Mouse (Mus musculus): ENCODE data around the gene A930009A15Rik. TPM values are rescaled to one million over a fixed set of nuclear protein-coding genes. Genes with fewer than 3 reads are reported as not detected.

A930009A15Rik gene
- polyA plus RNA-seq, 1 experiment from 2014 or later = not detected

DNA sequence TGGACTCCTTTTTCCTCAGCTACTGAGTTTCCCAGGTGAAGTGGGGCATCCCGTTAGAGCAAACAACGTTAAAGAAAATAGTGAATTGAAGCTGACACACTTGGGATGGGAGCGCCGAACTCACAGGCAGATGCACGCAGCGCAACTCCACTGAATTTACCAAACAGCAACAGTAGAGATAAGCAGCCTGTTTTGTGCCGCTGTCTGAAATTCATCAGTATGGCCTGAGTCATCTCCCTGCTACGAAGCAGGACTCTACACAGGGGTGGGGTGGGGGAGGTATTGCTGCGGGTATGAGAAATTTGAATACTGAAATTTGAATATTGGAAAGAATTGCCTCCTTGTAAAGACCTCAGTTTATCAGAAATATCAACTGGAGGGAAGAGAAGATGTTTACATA lies 12.2 kb downstream of the A930009A15Rik start:
- Histone ChIP-seq H3K4me1 (ENCODE audit: insufficient read depth) (no peaks in the 10 kb centered on the region), H3K9me3 (ENCODE audit: low read depth, low read length) (no peaks in the 10 kb centered on the region), H3K27me3 (ENCODE audit: insufficient read depth, low read length) (peaks cover 36% of the 10 kb centered on the region), H3K9ac (no peak overlapping the region), H3K4me2 (no peak overlapping the region), H3K27ac (ENCODE audit: low read depth) (no peak overlapping the region), H3K4me3 (ENCODE audit: low read depth, low read length) (no peak overlapping the region), H3K36me3 (ENCODE audit: insufficient read depth) (no peaks in the 10 kb centered on the region)
- ATAC-seq (ENCODE audit: insufficient read depth) (no peak), DNase-seq (no peak)
- 62% methylated on average over 9 of the region's 9 CpGs for WGBS
- no peak for TF ChIP-seq CTCF (IDR thresholded peaks at IDR 0.05; ENCODE audit: low read depth)

GRCm38 (mm10) chr10:115583071-115583470 lies 13.3 kb downstream of the A930009A15Rik start:
- 80% methylated on average over 3 of the region's 3 CpGs for WGBS
- Histone ChIP-seq H3K4me2 (no peak overlapping the region), H3K36me3 (ENCODE audit: insufficient read depth) (no peaks in the 10 kb centered on the region), H3K4me1 (ENCODE audit: insufficient read depth) (0 out of 2 replicates have a peak, but pooled peaks cover 5% of the 10 kb centered on the region), H3K27ac (ENCODE audit: low read depth) (no peak overlapping the region), H3K9me3 (ENCODE audit: low read depth, low read length) (no peaks in the 10 kb centered on the region), H3K9ac (no peak overlapping the region), H3K27me3 (ENCODE audit: insufficient read depth, low read length) (peaks cover 47% of the 10 kb centered on the region), H3K4me3 (ENCODE audit: low read depth, low read length) (no peak overlapping the region)
- ATAC-seq (ENCODE audit: insufficient read depth) (no peak), DNase-seq (no peak)
- TF ChIP-seq CTCF (IDR thresholded peaks at IDR 0.05; ENCODE audit: low read depth) = no peak

DNA sequence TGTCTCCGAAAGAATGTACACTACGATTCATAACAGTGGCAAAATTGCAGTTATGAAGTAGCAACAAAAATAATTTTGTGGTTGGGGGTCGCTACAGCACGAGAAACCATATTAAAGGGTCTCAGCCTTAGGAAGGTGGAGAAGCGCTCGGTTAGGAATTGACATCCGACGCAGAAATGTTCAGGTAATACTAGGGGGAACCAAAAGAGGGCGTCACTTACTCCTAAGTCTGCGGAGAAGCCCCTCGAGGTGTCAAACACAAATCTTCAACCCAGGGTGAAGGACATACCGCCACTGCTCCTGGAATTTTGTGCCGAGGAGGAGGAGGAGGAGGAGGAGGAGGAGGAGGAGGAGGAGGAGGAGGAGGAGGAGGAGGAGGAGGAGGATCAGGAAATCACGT lies 14.9 kb downstream of the A930009A15Rik start:
- H3K4me2 ChIP-seq = peak overlapping the region; percentile 96; the same call in 1 of the 2 replicates
- WGBS = 20% methylated on average over 13 of the region's 14 CpGs
- no peak overlapping the region for H3K4me3 ChIP-seq (ENCODE audit: low read depth, low read length)
- H3K9ac ChIP-seq = no peak overlapping the region
- no peak overlapping the region for H3K27ac ChIP-seq (ENCODE audit: low read depth)
- H3K9me3 ChIP-seq (ENCODE audit: low read depth, low read length) = no peaks in the 10 kb centered on the region
- 0 out of 2 replicates have a peak, but pooled peaks cover 5% of the 10 kb centered on the region for H3K4me1 ChIP-seq (ENCODE audit: insufficient read depth)
- no peaks in the 10 kb centered on the region for H3K36me3 ChIP-seq (ENCODE audit: insufficient read depth)
- DNase-seq (no peak), ATAC-seq (ENCODE audit: insufficient read depth) (no peak)
- TF ChIP-seq CTCF (IDR thresholded peaks at IDR 0.05; ENCODE audit: low read depth) = peak; percentile 12; the same call in 1 of the 2 replicates
- H3K27me3 ChIP-seq (ENCODE audit: insufficient read depth, low read length) = peaks cover 52% of the 10 kb centered on the region

DNA sequence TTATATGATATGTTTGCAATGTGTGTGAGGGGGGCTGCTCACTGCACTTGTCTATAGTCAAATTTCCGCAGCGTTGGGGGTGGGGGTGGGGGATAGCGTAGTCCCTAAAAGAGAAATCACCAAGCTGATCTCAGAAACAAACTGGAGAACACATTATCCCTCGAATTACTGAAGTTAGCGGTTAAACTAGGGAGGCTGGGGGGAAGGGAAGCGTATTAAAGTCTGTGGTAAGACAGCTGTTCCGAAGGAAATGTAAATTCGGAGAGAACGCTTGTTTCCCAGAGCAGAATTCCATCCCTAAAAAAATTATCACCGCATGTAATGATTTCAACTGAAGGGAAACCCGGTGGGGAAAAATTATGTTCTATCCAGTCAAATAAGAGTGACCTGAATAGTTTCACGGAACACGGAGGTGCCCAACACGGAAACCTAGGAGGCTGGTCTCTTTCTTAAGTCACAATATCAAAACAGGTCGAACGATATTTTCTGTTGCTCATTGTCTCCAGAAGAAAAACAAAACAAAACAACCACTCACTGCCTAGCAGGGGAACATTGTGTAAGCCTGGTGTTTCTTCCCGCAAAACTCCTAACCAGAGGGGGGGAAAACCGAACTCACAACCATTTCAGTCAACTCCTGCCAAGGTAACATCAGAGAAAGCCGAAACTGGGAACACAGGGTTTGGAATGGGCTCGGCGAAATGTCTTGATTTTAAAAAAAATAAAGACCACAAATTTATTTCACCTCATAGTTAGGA lies 15.9 kb downstream of the A930009A15Rik start:
- no peak for TF ChIP-seq CTCF (IDR thresholded peaks at IDR 0.05; ENCODE audit: low read depth)
- ATAC-seq (ENCODE audit: insufficient read depth) = no peak
- H3K9me3 ChIP-seq (ENCODE audit: low read depth, low read length) = no peaks in the 10 kb centered on the region
- peaks cover 49% of the 10 kb centered on the region for H3K27me3 ChIP-seq (ENCODE audit: insufficient read depth, low read length)
- WGBS = under 1% methylated on average over 21 of the region's 21 CpGs
- H3K4me1 ChIP-seq (ENCODE audit: insufficient read depth) = 0 out of 2 replicates have a peak, but pooled peaks cover 5% of the 10 kb centered on the region
- H3K4me2 ChIP-seq = peak overlapping the region; percentile 96
- no peak overlapping the region for H3K27ac ChIP-seq (ENCODE audit: low read depth)
- peak; percentile 21 for DNase-seq
- H3K36me3 ChIP-seq (ENCODE audit: insufficient read depth) = no peaks in the 10 kb centered on the region
- H3K4me3 ChIP-seq (ENCODE audit: low read depth, low read length) = peak overlapping the region; percentile 50
- H3K9ac ChIP-seq = no peak overlapping the region

DNA sequence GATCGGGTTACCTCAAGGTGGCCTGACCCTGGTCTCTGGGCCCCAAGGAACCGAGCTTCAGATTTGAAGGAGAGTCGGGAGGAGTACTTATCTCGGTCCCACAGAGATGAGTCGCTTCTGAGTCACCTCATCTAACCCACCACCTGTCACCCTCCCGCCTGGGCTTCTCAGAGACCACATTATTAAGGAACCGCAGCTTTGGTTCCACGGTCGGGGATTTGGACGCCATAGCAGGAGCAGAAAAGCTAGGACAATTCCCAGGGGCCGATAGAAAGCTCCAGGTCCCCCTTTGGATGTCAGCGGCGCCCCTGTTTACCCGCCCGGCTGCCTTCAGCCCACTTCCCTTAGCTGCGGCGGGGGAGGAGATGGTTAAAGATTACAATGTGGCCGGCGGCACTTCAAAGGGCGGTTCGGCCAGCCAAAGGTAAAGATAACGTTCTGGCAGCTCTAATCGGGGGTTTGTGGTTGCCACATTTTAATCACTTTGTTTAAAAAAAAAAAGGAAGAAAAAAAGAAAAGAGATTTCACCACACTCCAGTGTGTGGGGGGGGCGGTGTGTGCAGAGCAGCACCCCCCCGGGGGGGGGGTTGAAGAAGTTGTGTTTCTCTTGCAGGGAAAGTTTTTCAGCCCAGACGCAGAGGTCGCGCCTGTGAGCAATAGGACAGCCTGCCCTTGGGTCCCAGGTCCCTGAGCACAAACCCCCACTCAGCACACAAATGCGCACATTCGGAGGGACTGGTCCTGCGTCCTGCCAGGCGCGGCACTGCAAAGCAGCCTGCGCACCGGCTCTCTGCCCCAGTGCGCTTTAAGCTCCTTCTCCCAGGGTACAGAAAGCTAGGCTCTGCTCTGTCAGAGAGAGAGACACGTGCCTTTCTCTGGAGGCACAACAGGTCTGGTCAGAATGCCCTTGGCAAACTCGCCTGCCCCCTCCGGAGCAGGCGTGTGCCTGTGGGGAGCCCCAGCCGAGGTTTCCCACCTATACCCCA lies 16.8 kb downstream of the A930009A15Rik start:
- Histone ChIP-seq H3K4me1 (ENCODE audit: insufficient read depth) (0 out of 2 replicates have a peak, but pooled peaks cover 5% of the 10 kb centered on the region), H3K36me3 (ENCODE audit: insufficient read depth) (no peaks in the 10 kb centered on the region), H3K9me3 (ENCODE audit: low read depth, low read length) (no peaks in the 10 kb centered on the region), H3K27ac (ENCODE audit: low read depth) (no peak overlapping the region), H3K27me3 (ENCODE audit: insufficient read depth, low read length) (peaks cover 48% of the 10 kb centered on the region), H3K4me3 (ENCODE audit: low read depth, low read length) (peak overlapping the region; percentile 50), H3K9ac (peak overlapping the region; percentile 29; the same call in 1 of the 2 replicates), H3K4me2 (peak overlapping the region; percentile 96)
- no peak for TF ChIP-seq CTCF (IDR thresholded peaks at IDR 0.05; ENCODE audit: low read depth)
- ATAC-seq (ENCODE audit: insufficient read depth) = peak; percentile 84
- peak; percentile 60 for DNase-seq
- WGBS = under 1% methylated on average over 41 of the region's 41 CpGs

GRCm38 (mm10) chr10:115587301-115587969 lies 17.6 kb downstream of the A930009A15Rik start, which contains the start of gene Lgr5:
Gene Lgr5, minus strand, starts transcription at chr10:115587780.
- peak within 1 kb of the TSS; percentile 96 for H3K4me2 ChIP-seq
- no peak within 1 kb of the TSS for H3K27ac ChIP-seq (ENCODE audit: low read depth)
- H3K9me3 ChIP-seq (ENCODE audit: low read depth, low read length) = no peaks in the 10 kb centered on the region
- H3K36me3 ChIP-seq (ENCODE audit: insufficient read depth) = no peaks in the 10 kb centered on the region
- peak within 1 kb of the TSS; percentile 29 for H3K9ac ChIP-seq
- ATAC-seq (ENCODE audit: insufficient read depth) (peak; percentile 84), DNase-seq (peak; percentile 81)
- under 1% methylated on average over 47 of the region's 47 CpGs for WGBS
- peak within 1 kb of the TSS; percentile 50 for H3K4me3 ChIP-seq (ENCODE audit: low read depth, low read length)
- H3K4me1 ChIP-seq (ENCODE audit: insufficient read depth) = 0 out of 2 replicates have a peak, but pooled peaks cover 5% of the 10 kb centered on the region
- peak; percentile 50 for TF ChIP-seq CTCF (IDR thresholded peaks at IDR 0.05; ENCODE audit: low read depth)
- H3K27me3 ChIP-seq (ENCODE audit: insufficient read depth, low read length) = peaks cover 48% of the 10 kb centered on the region
